Mouse (Mus musculus) spleen, postnatal 36 days (tissue): ENCODE results near the gene Grap.
"Not testable (repeated sequence)": the region's sequence is repeated elsewhere in the genome, so short reads cannot be mapped to it uniquely, and the experiment has no call there.

ENCODE experiments used
- DNase-seq, 2 experiments: peaks; one replicate each; pipeline ENCODE4 v3.0.0; 2022; ENCODE audit warnings: low spot score in 2 of 2, mixed read lengths in 1 of 2

The Grap gene

DNA sequence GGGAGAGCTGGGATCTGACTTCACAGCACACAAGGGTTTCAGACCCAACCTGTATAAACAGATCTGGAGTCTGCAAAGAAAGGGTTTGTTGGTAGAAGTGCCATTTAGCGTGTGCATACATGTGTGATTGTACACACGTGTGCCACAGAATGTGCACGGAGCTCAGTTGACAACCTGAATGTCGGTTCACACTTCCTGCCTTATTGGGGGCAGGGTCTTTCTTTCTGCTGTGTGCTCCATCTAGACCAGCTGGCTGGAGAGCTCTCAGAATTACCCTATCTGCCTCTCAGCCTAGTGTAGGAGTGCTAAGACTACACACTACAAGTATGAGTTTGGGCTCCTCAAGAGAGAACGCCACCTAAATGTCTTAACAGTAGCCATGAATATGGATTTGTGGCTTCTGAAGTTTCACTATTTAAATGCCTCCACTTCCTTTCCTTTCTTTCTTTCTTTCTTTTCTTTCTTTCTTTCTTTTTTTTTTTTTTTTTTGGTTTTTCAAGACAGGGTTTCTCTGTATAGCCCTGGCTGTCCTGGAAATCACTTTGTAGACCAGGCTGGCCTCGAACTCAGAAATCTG, 13.4 kb upstream of the Grap start:
- DNase-seq = no peak

DNA sequence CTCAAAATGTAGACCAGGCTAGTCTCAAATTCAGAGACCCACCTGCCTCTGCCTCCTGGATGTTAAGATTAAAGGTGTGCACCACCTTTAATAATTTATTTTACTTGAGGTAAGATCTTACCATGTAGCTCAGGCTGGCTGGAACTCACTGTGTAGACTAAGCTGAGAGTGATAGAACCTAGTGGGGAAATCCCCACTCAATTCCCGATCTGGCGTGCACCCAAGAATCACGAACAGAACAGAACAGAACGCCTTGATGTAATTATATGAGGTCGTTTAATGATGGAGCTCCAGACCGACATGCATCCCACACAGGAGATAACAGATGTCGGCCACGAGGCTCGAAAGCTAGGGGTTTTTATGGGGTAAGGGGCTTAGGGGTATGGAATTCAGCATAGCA, 12.5 kb upstream of the Grap start:
- not testable (repeated sequence) for DNase-seq

DNA sequence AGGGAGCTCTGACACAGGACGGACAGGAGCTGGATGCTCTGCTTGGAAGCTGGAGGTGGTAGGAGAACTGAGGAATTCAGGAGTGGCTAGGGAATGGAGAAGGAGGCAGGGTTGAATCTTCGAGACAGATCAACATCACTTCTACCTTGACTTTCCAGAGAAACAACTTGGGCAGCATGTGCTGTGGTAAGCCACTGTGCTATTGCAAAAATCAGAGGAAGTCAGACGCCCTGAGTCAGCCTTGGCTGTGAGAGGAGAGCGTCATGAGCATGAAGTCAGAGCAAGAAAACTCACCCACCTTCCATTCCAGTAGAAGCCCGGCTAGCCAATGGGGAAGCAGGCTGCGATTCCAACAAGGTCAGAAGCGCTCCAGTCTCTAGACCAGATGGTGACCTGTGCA, 11.0 kb upstream of the Grap start:
- no peak for DNase-seq

GRCm38 (mm10) chr11:61643184-61643961, 9.7 kb upstream of the Grap start:
- no peak for DNase-seq

DNA sequence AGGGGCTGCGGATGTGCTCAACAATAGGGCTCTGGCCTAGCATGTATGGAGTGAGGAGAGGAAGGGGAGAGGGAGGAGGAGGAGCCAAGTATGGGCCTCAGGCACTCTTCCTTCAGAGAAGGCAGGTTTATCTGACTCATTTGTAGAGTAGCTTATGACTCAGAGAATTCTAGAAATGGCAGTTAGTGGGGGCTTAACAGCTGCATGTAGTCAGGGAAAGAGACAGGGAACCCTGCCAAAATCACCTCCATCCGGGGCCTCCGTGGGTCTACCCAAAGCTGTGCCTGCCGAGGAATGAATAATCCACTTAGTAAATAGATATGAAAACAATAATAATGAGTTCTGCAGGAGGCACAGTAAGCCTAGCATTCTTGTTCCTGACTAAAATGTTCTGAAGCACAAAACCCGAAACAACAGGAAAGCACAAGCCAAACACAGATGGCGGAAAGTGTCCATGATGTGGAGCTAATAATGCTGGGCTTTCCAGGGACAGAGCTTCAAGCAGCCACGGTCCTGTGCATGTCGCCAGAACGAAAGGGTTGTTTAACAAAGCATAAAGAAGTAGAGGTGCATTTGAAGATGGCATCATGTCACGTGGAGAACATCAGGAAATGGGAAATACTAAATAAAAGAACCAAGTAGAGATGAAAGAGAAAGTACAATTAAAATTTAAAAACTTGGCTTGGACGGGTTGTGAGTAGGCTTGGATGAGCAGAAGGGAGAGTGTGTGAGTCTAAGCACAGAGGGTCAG, 8.3 kb upstream of the Grap start:
- no peak for DNase-seq

DNA sequence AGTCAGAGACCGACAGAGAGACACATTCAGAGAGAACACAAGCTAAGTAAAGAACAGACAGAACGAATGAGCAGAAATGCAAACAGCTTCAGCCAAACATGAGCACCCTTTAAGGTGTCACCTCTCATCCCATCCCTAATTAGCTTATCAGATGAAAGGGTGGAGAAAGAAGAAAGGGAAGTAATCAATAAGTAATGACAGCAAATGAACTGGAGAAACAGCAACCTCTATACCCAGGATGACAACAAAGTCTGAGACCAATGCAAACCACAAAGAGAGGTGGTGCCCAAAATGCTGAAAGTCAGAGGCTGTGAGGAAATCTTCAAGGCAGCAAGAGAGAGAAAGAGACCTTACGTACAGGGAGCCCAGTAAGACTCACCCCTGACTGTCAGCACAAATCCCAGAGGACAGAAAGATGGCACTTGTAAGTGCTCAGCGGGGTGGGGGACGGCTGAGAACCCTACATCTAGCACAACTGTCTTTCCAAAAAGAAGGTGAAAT, 7.7 kb upstream of the Grap start:
- DNase-seq = no peak

- no peak for DNase-seq
Measured at GRCm38 (mm10) chr11:61646499-61647039, 6.5 kb upstream of the Grap start.

DNA sequence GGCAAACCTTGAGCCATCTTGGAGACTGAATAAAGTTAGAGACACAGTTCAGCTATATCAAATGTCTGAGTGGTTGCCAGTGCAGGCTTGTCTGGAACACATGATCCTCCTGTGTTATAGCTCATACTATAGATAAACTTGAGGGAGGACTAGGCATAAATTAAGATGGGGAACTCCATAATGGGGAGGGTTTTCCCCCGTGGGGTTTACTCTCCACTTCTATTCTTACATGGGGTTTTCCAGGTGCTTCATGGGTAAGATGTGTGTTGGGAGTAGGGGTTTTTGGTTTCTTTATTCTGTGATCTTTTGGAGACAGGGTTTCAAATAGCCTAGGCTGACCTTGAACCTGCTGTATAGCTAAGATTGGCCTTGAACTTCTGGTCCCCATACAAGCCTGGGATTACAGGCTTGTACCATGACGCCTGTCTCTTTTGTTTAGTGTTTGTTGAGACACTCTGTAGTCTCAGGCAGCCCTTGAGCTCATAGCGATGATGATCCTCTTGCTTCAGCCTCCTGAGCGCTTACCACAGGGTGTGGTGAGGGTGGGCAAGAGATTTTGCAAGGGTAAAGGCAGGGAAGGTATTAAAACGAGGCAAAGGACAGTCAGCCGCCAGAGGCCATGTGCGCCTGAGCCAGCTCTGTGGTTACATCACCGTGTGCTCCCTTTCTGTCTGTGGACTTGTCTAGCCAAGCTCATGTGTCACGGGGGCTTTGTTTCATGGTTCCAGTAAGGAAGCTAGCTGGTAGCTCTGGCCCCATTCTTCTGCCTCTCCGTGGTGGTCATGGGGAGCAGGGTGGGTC, 5.8 kb upstream of the Grap start:
- peak; percentile 79 to 86 for DNase-seq

DNA sequence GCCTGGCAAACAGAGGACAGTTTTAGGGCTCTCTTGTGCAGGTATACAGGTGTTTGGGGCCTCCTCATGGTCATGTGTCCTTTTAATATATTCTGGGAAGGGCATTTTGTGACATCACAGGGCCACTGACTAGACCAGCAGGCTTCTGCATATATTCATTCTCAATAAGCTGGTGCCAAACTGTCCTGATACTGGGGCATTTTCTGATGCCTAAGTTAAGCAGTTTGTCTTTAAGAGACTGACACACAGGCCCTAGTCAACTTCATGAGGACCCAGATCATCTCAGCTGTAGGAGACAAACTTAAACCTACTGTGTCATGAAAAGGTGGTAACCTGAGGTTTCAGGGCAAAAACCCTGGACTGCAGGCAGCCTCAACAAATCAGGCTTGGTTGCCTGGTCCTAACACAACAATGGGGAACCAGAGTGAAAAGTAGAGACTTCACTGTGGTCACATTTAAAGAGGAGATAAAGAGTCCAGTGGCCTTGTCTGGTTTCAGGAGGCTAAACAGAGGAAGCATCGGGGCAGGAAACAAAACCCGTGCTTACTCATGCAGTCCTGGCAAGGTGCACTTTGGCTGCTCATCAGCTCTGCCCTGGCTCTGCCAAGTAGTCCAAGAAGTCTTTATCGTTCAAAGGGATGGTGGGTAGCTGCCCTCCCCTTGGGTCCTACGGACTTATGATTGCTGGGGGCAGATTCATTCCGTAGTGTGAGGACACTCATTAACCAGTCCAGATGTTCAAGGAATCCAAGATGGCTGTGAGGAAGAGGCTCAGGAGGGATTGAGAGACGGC, 4.9 kb upstream of the Grap start:
- peak; percentile 44 to 50 for DNase-seq

GRCm38 (mm10) chr11:61648749-61649115, 4.3 kb upstream of the Grap start:
- DNase-seq = peak; percentile 49 to 55

DNA sequence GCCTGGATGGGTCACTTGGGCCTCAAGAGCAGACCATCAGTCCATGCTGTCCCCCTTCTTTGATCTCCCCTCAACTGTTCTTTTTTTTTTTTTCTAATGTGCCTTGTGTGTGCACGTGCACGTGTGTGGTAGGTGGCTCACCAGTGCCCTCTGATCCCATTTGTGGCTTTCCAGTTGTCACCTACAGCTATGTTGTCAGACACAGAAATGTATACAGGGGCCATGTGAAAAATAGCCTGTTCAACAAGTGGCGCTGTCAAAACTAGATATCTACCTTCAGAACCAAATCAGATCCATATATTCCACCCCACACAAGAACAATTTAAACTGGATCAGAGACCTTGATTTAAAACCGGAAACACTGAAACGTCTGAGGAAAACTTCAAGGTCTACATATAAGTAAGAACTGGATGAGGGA, 3.9 kb upstream of the Grap start:
- DNase-seq = no peak

DNA sequence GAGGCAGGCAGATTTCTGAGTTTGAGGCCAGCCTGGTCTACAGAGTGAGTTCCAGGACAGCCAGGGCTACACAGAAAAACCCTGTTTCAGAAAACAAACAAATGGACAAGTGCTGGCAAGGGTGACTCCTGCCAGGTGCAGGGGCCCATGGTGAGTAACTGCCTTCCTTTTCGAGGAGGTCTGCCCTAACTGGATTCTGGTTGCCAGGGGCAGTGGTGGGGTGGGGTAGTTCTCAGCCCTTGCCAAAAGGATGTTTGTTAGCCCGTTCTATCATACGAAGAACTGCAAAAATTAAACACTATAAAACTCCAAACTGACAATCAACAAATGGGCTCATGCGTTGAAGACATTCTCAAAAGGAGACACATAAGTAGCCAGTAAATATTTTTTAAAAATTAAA, 3.4 kb upstream of the Grap start:
- no peak for DNase-seq

GRCm38 (mm10) chr11:61650470-61651265, 2.4 kb upstream of the Grap start:
- DNase-seq = no peak

- DNase-seq = no peak
Measured at GRCm38 (mm10) chr11:61652216-61652615, 849 bp upstream of the Grap start.

DNA sequence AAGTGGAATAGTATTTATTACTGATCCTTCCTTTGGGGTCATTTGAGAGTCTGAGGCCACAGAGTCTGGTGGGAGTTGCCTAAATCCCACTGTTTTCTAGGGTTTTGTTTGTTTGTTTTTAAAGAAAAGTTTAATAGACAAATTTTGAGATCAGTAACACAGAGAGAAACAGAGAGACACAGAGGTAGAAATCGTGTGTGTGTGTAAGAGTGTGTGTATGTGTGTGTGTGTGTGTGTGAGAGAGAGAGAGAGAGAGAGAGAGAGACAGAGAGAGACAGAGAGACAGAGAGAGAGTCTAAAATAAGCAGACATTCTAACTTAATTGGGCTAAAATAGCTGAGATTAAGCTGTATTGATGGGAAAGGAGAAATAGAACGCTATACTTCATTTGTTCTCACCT, 503 bp downstream of the Grap start:
- DNase-seq = no peak

DNA sequence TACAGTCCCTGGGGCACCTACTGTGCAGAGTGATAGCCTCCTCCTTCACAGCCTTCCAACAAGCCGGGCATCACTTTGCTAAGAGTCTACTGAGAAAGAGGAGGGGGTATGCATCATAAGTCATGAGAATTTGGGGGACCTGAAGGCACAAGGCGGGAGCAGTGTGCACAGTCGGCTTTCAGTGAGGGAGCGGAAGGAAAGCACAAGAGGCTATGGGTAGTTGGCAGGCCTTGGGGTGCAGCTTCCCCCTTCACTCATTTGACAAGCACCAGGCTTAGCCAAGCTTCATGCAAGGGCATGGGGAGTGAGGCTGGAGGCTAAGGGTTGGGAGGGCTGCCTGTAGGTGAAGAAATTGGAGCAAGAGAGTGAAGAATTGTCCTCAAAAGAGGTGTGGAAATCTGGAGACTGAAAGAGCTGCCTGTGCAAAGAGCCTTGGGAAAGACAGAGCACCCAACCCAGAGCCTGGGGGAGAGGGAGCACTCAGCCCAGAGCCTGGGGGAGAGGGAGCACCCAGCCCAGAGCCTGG, 1.8 kb downstream of the Grap start:
- DNase-seq = no peak

DNA sequence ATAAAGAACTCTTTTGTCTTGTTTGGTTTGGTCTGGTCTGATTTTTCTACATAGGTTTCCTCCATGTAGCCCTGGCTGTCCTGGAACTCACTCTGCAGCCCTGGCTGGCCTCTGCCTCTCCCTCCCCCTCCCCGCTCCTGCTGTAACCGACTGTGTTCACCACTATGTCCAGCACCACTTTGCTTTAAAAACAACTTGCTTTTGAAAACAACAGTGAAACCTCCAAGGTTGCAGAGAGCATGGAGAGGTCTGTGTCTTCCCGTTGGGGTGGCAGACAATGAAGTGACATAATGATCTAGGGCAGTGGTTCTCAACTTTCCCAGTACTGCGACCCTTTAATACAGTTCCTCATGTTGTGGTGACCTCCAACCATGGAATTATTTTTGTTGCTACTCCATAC, 2.6 kb downstream of the Grap start:
- DNase-seq = no peak

- peak; percentile 75 to 77 for DNase-seq
Measured at GRCm38 (mm10) chr11:61656148-61656850, 3.2 kb downstream of the Grap start.

DNA sequence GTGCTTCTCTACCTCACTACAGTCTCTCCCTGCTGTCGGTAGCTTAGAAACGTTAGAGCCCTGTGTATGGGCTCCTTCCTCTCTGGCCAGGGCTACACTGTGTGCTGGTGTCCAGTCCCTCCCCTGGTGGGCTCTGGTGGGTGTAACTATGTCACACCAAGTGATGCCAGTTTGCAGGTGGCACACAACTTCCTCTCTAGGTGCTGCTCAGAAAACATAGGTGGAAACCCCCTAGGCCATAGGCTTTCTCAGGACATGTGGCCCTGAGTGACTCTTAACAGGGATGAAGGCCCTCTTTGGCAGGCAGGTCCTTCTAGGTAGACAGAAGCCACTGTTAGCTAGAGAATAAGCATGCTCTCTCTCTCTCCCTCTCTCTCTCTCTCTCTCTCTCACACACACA, 4.4 kb downstream of the Grap start:
- DNase-seq = peak; percentile 72
